Comparison of ENCODE assay signal across 24 mouse cellular contexts in genomic region chr13:30848001-30848400, GRCm38 (mm10).
DNase-seq lines count a peak whose midpoint lies in the region; ATAC-seq and TF ChIP-seq lines count a peak whose summit lies in the region.
"Had no signal": no experiment of that assay in that cellular context is flagged by ENCODE, and none has a peak within 500 bp of the region (broad histone marks: within the 10 kb centered on the region; RNA-seq: fewer than 3 reads in every experiment).

No protein-coding gene starts in this region.

- H3K36me3 ChIP-seq in heart, adult 2 months (ENCODE audit: control insufficient read depth, insufficient read depth, low read length), result no peaks in the 10 kb centered on the region; the same call in 1 of the 2 replicates
- H3K36me3 ChIP-seq in midbrain, embryonic 13.5 days, result peaks cover 16% of the 10 kb centered on the region; the same call in 1 of the 2 replicates
- H3K36me3 ChIP-seq: heart, embryonic 15.5 days had no signal

- DNase-seq in heart, adult 11 months, result peak; percentile 91
- DNase-seq in heart, adult 2 months, result no peak
- peak; percentile 19 for DNase-seq in lung, postnatal 36 days
- no peak for DNase-seq in lung, postnatal 4 days
- peak; percentile 61 for DNase-seq in adipocyte (ENCODE audit: low spot score)
- DNase-seq in skeletal muscle tissue, adult 2 months (ENCODE audit: low read depth, low spot score), result peak; percentile 74
- DNase-seq: adrenal gland, adult 2 months; adrenal gland, postnatal 25 days; B cell, adult 2 months; cerebellum, adult 18-20 months; cerebellum, postnatal 10 days; kidney, adult 18-20 months had no signal

- H3K9ac ChIP-seq in heart, adult 2 months (ENCODE audit: low read depth, low read length), result no peak overlapping the region
- no peak overlapping the region for H3K9ac ChIP-seq in midbrain, embryonic 13.5 days (replicated peaks)
- H3K9ac ChIP-seq: heart, embryonic 15.5 days; hindbrain, embryonic 14.5 days; intestine, embryonic 15.5 days had no signal

- intact Hi-C loops in heart, adult 2 months (cut with DNase I), result no loop called here

- no peaks in the 10 kb centered on the region for H3K4me1 ChIP-seq in heart, adult 2 months (ENCODE audit: control insufficient read depth, insufficient read depth, low read length)
- no peaks in the 10 kb centered on the region for H3K4me1 ChIP-seq in midbrain, embryonic 13.5 days (replicated peaks)
- H3K4me1 ChIP-seq: embryonic facial prominence, embryonic 10.5 days; heart, embryonic 15.5 days; intestine, embryonic 15.5 days had no signal

- TF ChIP-seq CTCF in heart, adult 2 months (IDR thresholded peaks at IDR 0.05), result no peak

- H3K4me2 ChIP-seq in midbrain, embryonic 13.5 days (replicated peaks), result no peak overlapping the region
- H3K4me2 ChIP-seq: heart, embryonic 11.5 days; heart, embryonic 15.5 days; hindbrain, embryonic 14.5 days; intestine, embryonic 15.5 days had no signal

- no peak for TF ChIP-seq POLR2A in heart, adult 2 months (IDR thresholded peaks at IDR 0.05; ENCODE audit: insufficient read depth, low read depth, low read length)

- H3K9me3 ChIP-seq in midbrain, embryonic 13.5 days, result no peaks in the 10 kb centered on the region
- H3K9me3 ChIP-seq: embryonic facial prominence, embryonic 10.5 days; forebrain, embryonic 10.5 days; G1E; heart, embryonic 15.5 days; hindbrain, embryonic 10.5 days; intestine, embryonic 15.5 days had no signal

- no peaks in the 10 kb centered on the region for H3K27me3 ChIP-seq in heart, adult 2 months (ENCODE audit: control insufficient read depth, insufficient read depth, low read length)
- H3K27me3 ChIP-seq in midbrain, embryonic 13.5 days, result no peaks in the 10 kb centered on the region
- H3K27me3 ChIP-seq: heart, embryonic 15.5 days; intestine, embryonic 15.5 days had no signal

- no peak for TF ChIP-seq EP300 in heart, adult 2 months (IDR thresholded peaks at IDR 0.05; ENCODE audit: insufficient read depth, low read depth, low read length)

- H3K79me2 ChIP-seq in heart, adult 2 months (replicated peaks; ENCODE audit: control insufficient read depth, insufficient read depth, low read length), result no peaks in the 10 kb centered on the region

- no peak for ATAC-seq in midbrain, embryonic 13.5 days
- ATAC-seq: activated CD4-positive, CD25-positive, alpha-beta regulatory T cell, adult 4 months; CD4-positive, CD25-positive, alpha-beta regulatory T cell, adult 4 months; forebrain, embryonic 14.5 days; intestine, embryonic 15.5 days had no signal

- WGBS in heart, adult 2 months, result 65% methylated on average over 1 of the region's 1 CpGs
- 37% methylated on average over 1 of the region's 1 CpGs for WGBS in midbrain, embryonic 13.5 days

- H3K27ac ChIP-seq in heart, adult 2 months, result no peak overlapping the region
- no peak overlapping the region for H3K27ac ChIP-seq in midbrain, embryonic 13.5 days
- H3K27ac ChIP-seq: embryonic facial prominence, embryonic 10.5 days; forebrain, embryonic 10.5 days; heart, embryonic 15.5 days; hindbrain, embryonic 10.5 days; hindbrain, embryonic 14.5 days; intestine, embryonic 15.5 days had no signal

- H3K4me3 ChIP-seq in heart, adult 2 months, result no peak overlapping the region
- no peak overlapping the region for H3K4me3 ChIP-seq in midbrain, embryonic 13.5 days (replicated peaks)
- H3K4me3 ChIP-seq: embryonic facial prominence, embryonic 10.5 days; forebrain, embryonic 10.5 days; heart, embryonic 15.5 days; hindbrain, embryonic 10.5 days; intestine, embryonic 15.5 days had no signal

Comparison
In these comparisons a context has a peak if more than half of its experiments do, and no peak if none do; other contexts are left out.
1. DNase-seq: peak in heart, adult 11 months (single experiment), lung, postnatal 36 days (single experiment), adipocyte (single experiment) and skeletal muscle tissue, adult 2 months (single experiment); none in heart, adult 2 months (0 of 2) and lung, postnatal 4 days (0 of 2).